Mouse (Mus musculus): Measurements from ENCODE around the gene Zranb3. TPM values are rescaled to one million over a fixed set of nuclear protein-coding genes. Genes with fewer than 3 reads are reported as not detected.
A peak's percentile ranks its signal among the peaks of the same experiment; 100 is the strongest.

Zranb3 gene
- polyA plus RNA-seq, 1 experiment from 2014 or later: 1.4 TPM

DNA sequence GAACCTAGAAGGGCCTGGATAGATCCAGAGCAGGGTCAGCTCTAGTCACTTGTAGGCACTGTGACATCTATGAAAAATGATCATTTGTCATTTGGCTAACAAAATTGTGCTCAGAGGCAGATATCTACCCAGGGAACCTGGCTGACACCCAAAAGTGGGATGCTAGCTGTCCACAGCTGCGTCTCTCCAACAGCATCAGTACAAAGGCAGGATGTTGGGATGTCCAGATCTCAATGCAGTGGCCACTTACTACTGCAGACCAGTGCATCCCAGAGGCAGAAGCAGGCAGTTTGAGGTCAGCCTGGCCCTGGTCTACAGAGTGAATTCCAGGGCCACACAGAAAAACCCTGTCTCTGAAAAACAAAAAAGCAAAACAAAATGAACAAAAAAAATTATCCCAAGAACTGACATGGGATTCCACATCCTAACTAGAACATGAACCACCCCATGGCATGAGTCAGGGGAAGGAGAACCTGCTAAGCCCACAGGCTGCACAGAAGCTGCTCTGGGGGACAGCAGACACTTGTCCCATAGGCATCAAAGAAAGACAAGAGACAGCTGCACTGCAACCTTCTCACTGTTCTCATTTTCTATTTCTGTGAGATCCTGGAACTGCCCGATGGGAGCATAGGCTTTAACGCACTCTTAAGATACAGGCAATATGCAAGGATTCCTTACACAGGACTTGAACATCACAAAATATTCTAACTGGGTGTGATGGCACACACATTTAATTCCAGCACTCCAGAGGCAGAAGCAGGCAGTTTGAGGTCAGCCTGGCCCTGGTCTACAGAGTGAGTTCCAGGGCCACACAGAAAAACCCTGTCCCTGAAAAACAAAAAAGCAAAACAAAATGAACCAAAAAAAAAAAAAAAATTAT lies 156.9 kb downstream of the Zranb3 start:
- no peak overlapping the region for H3K4me3 ChIP-seq (ENCODE audit: low read depth, low read length)
- no peak for ATAC-seq (ENCODE audit: low FRiP score, low TSS enrichment)
- H3K9ac ChIP-seq (ENCODE audit: low read length): no peak overlapping the region
- DNase-seq (ENCODE audit: low spot score): no peak
- TF ChIP-seq CTCF (IDR thresholded peaks at IDR 0.05; ENCODE audit: low read depth): no peak
- TF ChIP-seq EP300 (optimal IDR thresholded peaks at IDR 0.05): no peak
- H3K4me2 ChIP-seq (replicated peaks; ENCODE audit: low read depth): no peak overlapping the region
- 52% methylated on average over 3 of the region's 3 CpGs for WGBS
- H3K27ac ChIP-seq (replicated peaks): no peak overlapping the region; the same call in 1 of the 2 replicates
- H3K4me1 ChIP-seq (replicated peaks; ENCODE audit: control insufficient read depth, insufficient read depth): no peaks in the 10 kb centered on the region
- H3K36me3 ChIP-seq (ENCODE audit: control insufficient read depth, insufficient read depth, low read length): peaks cover 16% of the 10 kb centered on the region
- no peaks in the 10 kb centered on the region for H3K27me3 ChIP-seq (ENCODE audit: control insufficient read depth, insufficient read depth, low read length)
- no peaks in the 10 kb centered on the region for H3K9me3 ChIP-seq (ENCODE audit: control insufficient read depth, low read length)

DNA sequence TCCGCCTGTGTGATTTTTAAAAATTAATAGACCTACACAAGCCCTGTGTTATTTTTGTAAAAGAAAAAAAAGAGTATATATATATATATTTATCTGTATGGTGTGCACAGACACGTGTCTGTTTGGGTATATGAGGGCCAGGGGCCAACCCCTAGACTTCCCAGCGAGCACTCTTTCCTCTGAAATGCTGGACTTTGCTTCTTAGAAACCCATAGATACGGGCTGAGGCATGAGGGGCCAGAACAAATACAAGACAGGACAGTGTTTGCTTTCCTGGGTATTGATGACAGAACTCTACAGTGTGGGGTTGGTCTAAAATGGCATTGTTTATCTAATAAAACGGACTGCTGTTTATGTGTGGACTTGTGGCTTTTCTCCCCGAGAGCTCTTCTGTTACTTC lies 159.3 kb downstream of the Zranb3 start:
- Histone ChIP-seq H3K27me3 (ENCODE audit: control insufficient read depth, insufficient read depth, low read length) (no peaks in the 10 kb centered on the region), H3K4me2 (replicated peaks; ENCODE audit: low read depth) (no peak overlapping the region), H3K4me3 (ENCODE audit: low read depth, low read length) (no peak overlapping the region), H3K27ac (replicated peaks) (no peak overlapping the region), H3K4me1 (replicated peaks; ENCODE audit: control insufficient read depth, insufficient read depth) (no peaks in the 10 kb centered on the region), H3K9ac (ENCODE audit: low read length) (no peak overlapping the region), H3K9me3 (ENCODE audit: control insufficient read depth, low read length) (no peaks in the 10 kb centered on the region), H3K36me3 (ENCODE audit: control insufficient read depth, insufficient read depth, low read length) (peaks cover 36% of the 10 kb centered on the region)
- no peak for ATAC-seq (ENCODE audit: low FRiP score, low TSS enrichment)
- TF ChIP-seq EP300 (optimal IDR thresholded peaks at IDR 0.05): no peak
- no peak for TF ChIP-seq CTCF (IDR thresholded peaks at IDR 0.05; ENCODE audit: low read depth)
- 44% methylated on average over 6 of the region's 6 CpGs for WGBS
- no peak for DNase-seq (ENCODE audit: low spot score)

GRCm38 (mm10) chr1:127942231-127942630 lies 160.6 kb downstream of the Zranb3 start:
- TF ChIP-seq EP300 (optimal IDR thresholded peaks at IDR 0.05) (no peak), CTCF (IDR thresholded peaks at IDR 0.05; ENCODE audit: low read depth) (no peak)
- Histone ChIP-seq H3K36me3 (ENCODE audit: control insufficient read depth, insufficient read depth, low read length) (peaks cover 44% of the 10 kb centered on the region), H3K27me3 (ENCODE audit: control insufficient read depth, insufficient read depth, low read length) (no peaks in the 10 kb centered on the region), H3K4me2 (replicated peaks; ENCODE audit: low read depth) (no peak overlapping the region), H3K9me3 (ENCODE audit: control insufficient read depth, low read length) (no peaks in the 10 kb centered on the region), H3K27ac (replicated peaks) (no peak overlapping the region), H3K9ac (ENCODE audit: low read length) (no peak overlapping the region), H3K4me3 (ENCODE audit: low read depth, low read length) (no peak overlapping the region), H3K4me1 (replicated peaks; ENCODE audit: control insufficient read depth, insufficient read depth) (no peaks in the 10 kb centered on the region)
- no peak for ATAC-seq (ENCODE audit: low FRiP score, low TSS enrichment)
- no peak for DNase-seq (ENCODE audit: low spot score)
- WGBS: 93% methylated on average over 10 of the region's 10 CpGs

GRCm38 (mm10) chr1:127937277-127937676 lies 165.6 kb downstream of the Zranb3 start:
- H3K4me1 ChIP-seq (replicated peaks; ENCODE audit: control insufficient read depth, insufficient read depth): no peaks in the 10 kb centered on the region
- ATAC-seq (ENCODE audit: low FRiP score, low TSS enrichment): no peak
- H3K4me3 ChIP-seq (ENCODE audit: low read depth, low read length): no peak overlapping the region
- no peaks in the 10 kb centered on the region for H3K9me3 ChIP-seq (ENCODE audit: control insufficient read depth, low read length)
- H3K27me3 ChIP-seq (ENCODE audit: control insufficient read depth, insufficient read depth, low read length): no peaks in the 10 kb centered on the region
- no peak overlapping the region for H3K4me2 ChIP-seq (replicated peaks; ENCODE audit: low read depth)
- no peak for TF ChIP-seq EP300 (optimal IDR thresholded peaks at IDR 0.05)
- 0 out of 2 replicates have a peak, but pooled peaks have one; percentile 13 for TF ChIP-seq CTCF (IDR thresholded peaks at IDR 0.05; ENCODE audit: low read depth)
- peaks cover 41% of the 10 kb centered on the region for H3K36me3 ChIP-seq (ENCODE audit: control insufficient read depth, insufficient read depth, low read length)
- no peak overlapping the region for H3K27ac ChIP-seq (replicated peaks)
- no peak for DNase-seq (ENCODE audit: low spot score)
- H3K9ac ChIP-seq (ENCODE audit: low read length): no peak overlapping the region
- WGBS: 73% methylated on average over 8 of the region's 8 CpGs

DNA sequence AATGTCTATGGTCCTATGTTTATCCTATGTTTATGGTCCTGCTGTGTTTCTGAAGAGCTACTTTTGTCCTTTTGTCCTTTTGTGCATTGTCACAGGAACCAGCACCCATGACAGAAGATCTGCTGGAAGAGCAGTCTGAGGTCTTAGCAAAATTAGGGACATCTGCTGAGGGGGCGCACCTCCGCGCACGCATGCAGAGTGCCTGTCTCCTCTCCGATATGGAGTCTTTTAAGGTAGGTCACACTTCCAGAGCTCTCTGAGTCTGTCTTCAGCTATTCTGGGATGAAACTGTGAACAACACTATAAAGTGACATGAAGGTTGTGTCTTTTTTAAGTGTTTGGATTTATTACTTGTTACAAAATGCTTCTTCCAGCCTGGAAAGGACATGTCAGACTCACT lies 168.5 kb downstream of the Zranb3 start:
- TF ChIP-seq EP300 (optimal IDR thresholded peaks at IDR 0.05): no peak
- TF ChIP-seq CTCF (IDR thresholded peaks at IDR 0.05; ENCODE audit: low read depth): no peak
- Histone ChIP-seq H3K4me1 (replicated peaks; ENCODE audit: control insufficient read depth, insufficient read depth) (no peaks in the 10 kb centered on the region), H3K27me3 (ENCODE audit: control insufficient read depth, insufficient read depth, low read length) (no peaks in the 10 kb centered on the region), H3K4me3 (ENCODE audit: low read depth, low read length) (no peak overlapping the region), H3K4me2 (replicated peaks; ENCODE audit: low read depth) (no peak overlapping the region), H3K36me3 (ENCODE audit: control insufficient read depth, insufficient read depth, low read length) (peaks cover 21% of the 10 kb centered on the region), H3K9ac (ENCODE audit: low read length) (no peak overlapping the region), H3K9me3 (ENCODE audit: control insufficient read depth, low read length) (no peaks in the 10 kb centered on the region), H3K27ac (replicated peaks) (no peak overlapping the region)
- no peak for ATAC-seq (ENCODE audit: low FRiP score, low TSS enrichment)
- DNase-seq (ENCODE audit: low spot score): no peak
- 96% methylated on average over 5 of the region's 5 CpGs for WGBS

DNA sequence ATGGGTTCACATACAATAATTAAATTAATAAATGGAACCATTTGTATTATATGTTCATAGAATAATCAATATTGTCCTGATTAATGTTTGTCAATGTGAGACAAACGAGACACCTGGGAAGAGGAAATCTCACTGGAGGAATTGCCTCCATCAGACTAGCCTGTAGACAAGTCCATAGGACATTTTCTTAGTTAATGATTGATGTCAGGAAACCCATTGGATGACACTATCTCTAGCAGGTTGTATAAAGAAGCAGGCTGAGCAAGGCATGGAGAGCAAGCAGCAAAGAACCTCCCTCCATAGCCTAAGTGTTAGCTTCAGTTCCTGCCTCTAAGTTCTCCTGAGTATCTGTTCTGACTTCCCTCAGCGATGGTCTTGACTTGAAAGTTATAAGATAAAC lies 169.4 kb downstream of the Zranb3 start:
- DNase-seq (ENCODE audit: low spot score) (no peak), ATAC-seq (ENCODE audit: low FRiP score, low TSS enrichment) (no peak)
- Histone ChIP-seq H3K9me3 (ENCODE audit: control insufficient read depth, low read length) (no peaks in the 10 kb centered on the region), H3K4me3 (ENCODE audit: low read depth, low read length) (no peak overlapping the region), H3K4me1 (replicated peaks; ENCODE audit: control insufficient read depth, insufficient read depth) (no peaks in the 10 kb centered on the region), H3K27me3 (ENCODE audit: control insufficient read depth, insufficient read depth, low read length) (no peaks in the 10 kb centered on the region), H3K27ac (replicated peaks) (no peak overlapping the region), H3K4me2 (replicated peaks; ENCODE audit: low read depth) (no peak overlapping the region), H3K9ac (ENCODE audit: low read length) (no peak overlapping the region), H3K36me3 (ENCODE audit: control insufficient read depth, insufficient read depth, low read length) (peaks cover 12% of the 10 kb centered on the region)
- TF ChIP-seq CTCF (IDR thresholded peaks at IDR 0.05; ENCODE audit: low read depth): no peak
- no peak for TF ChIP-seq EP300 (optimal IDR thresholded peaks at IDR 0.05)
- 86% methylated on average over 2 of the region's 2 CpGs for WGBS
